8 mouse cellular contexts compared by ENCODE assay signal in genomic region chr7:24081634-24082431, GRCm38 (mm10). TPM values are rescaled to one million over a fixed set of nuclear protein-coding genes. Genes with fewer than 3 reads are reported as not detected.
DNase-seq lines count a peak whose midpoint lies in the region; ATAC-seq and TF ChIP-seq lines count a peak whose summit lies in the region.

Zfp180 (plus strand) TSS chr7:24081924.

- no peaks in the 10 kb centered on the region for H3K27me3 ChIP-seq in hindbrain, postnatal 0 days (ENCODE audit: insufficient read depth, low read length)

- no peaks in the 10 kb centered on the region for H3K36me3 ChIP-seq in hindbrain, postnatal 0 days (ENCODE audit: insufficient read depth, low read length)

- intact Hi-C loops in gastrocnemius, adult 2 months (cut with DNase I) = loop anchor here (2.0 to 5.0 kb wide), 3 partner anchors 31 to 175 kb away; partner anchors contain the start of gene Zfp112
- intact Hi-C loops in left cerebral cortex, adult 2 months (cut with DNase I) = loop anchor here (1.0 to 5.0 kb wide), 6 partner anchors 30 to 317 kb away; partner anchors contain the start of genes Smg9, Zfp112, Zfp114 and Zfp235

- peak within 1 kb of the TSS; percentile 88 for H3K27ac ChIP-seq in gastrocnemius, adult 2 months
- H3K27ac ChIP-seq in hindbrain, postnatal 0 days = peak within 1 kb of the TSS; percentile 79
- H3K27ac ChIP-seq in left cerebral cortex, adult 2 months = peak within 1 kb of the TSS; percentile 91

- no peak for TF ChIP-seq CTCF in gastrocnemius, adult 2 months (IDR thresholded peaks at IDR 0.05)
- TF ChIP-seq CTCF in hindbrain, postnatal 0 days (IDR thresholded peaks at IDR 0.05; ENCODE audit: low read depth) = peak; percentile 7; the same call in 1 of the 2 replicates
- TF ChIP-seq CTCF in left cerebral cortex, adult 2 months (IDR thresholded peaks at IDR 0.05) = no peak

- H3K9ac ChIP-seq in hindbrain, postnatal 0 days (replicated peaks; ENCODE audit: low read length) = peak within 1 kb of the TSS; percentile 71

- peaks cover 3% of the 10 kb centered on the region; the same call in 1 of the 2 replicates for H3K9me3 ChIP-seq in hindbrain, postnatal 0 days (ENCODE audit: low read length)

- ATAC-seq in common myeloid progenitor, adult 5-6 weeks (replicated peaks; ENCODE audit: low read depth, poor library complexity, severe bottlenecking) = peak; percentile 92
- ATAC-seq in hindbrain, postnatal 0 days = peak; percentile 99
- ATAC-seq in megakaryocyte, adult 5-6 weeks (ENCODE audit: poor library complexity, severe bottlenecking) = peak; percentile 94

- peak within 1 kb of the TSS; percentile 81 for H3K4me3 ChIP-seq in gastrocnemius, adult 2 months
- peak within 1 kb of the TSS; percentile 73 for H3K4me3 ChIP-seq in hindbrain, postnatal 0 days (ENCODE audit: low read length)
- H3K4me3 ChIP-seq in left cerebral cortex, adult 2 months = peak within 1 kb of the TSS; percentile 68

- 18% methylated on average over 44 of the region's 44 CpGs for WGBS in hindbrain, postnatal 0 days

- peak; percentile 98 for DNase-seq in ZHBTc4 (ENCODE audit: low read depth, low spot score)
- peak; percentile 98 for DNase-seq in gastrocnemius, adult 2 months
- DNase-seq in hindbrain, postnatal 0 days (ENCODE audit: low spot score) = peak; percentile 100
- peak; percentile 92 to 94 for DNase-seq in left cerebral cortex, adult 2 months (ENCODE audit: extremely low spot score in 1 of 2, low spot score in 2 of 2)
- peak; percentile 94 to 95 for DNase-seq in right cerebral cortex, adult 2 months (ENCODE audit: low spot score in 2 of 2)
- DNase-seq in urinary bladder, postnatal 14 days (ENCODE audit: low spot score) = peak; percentile 95

- peaks cover 10% of the 10 kb centered on the region; the same call in 1 of the 2 replicates for H3K4me1 ChIP-seq in hindbrain, postnatal 0 days (ENCODE audit: insufficient read depth, low read length)

- peak within 1 kb of the TSS; percentile 71 for H3K4me2 ChIP-seq in hindbrain, postnatal 0 days (ENCODE audit: low read depth, low read length)

RNA-seq across cellular contexts. Expression of gene Zfp180, which starts in this region (rescaled TPM):
- 18.2 and 21.3 TPM in 2 replicates for total RNA-seq in common myeloid progenitor, adult 5-6 weeks (2017)
- 10 to 100 TPM; 16.6 to 17.8 TPM for total RNA-seq in gastrocnemius, adult 2 months (2021)
- 23.7 and 29.1 TPM in 2 replicates for total RNA-seq in hindbrain, postnatal 0 days (2014; rRNA removed)
- polyA plus RNA-seq in hindbrain, postnatal 0 days (2015; fragmentation: Nextera tagmentation; extraction: Ambion mirVana) = 18.6 and 19.5 TPM in 2 replicates
- 10 to 100 TPM; 60.4 to 66.6 TPM for total RNA-seq in left cerebral cortex, adult 2 months (2021)
- total RNA-seq in megakaryocyte, adult 5-6 weeks (2015) = 14.0 and 14.8 TPM in 2 replicates
- total RNA-seq in megakaryocyte, adult 5-6 weeks (2017) = 15.7 and 18.7 TPM in 2 replicates

Comparison
In these comparisons a context has a peak if more than half of its experiments do, and no peak if none do; other contexts are left out.
1. Peak in every context shown above with its lines: DNase-seq, ATAC-seq, H3K4me3 ChIP-seq and H3K27ac ChIP-seq.